Mouse (Mus musculus): ENCODE data around the gene Dapk3. TPM values are rescaled to one million over a fixed set of nuclear protein-coding genes. Genes with fewer than 3 reads are reported as not detected.
"Not testable (repeated sequence)": the region's sequence is repeated elsewhere in the genome, so short reads cannot be mapped to it uniquely, and the experiment has no call there.

The Dapk3 gene
- polyA plus RNA-seq, 1 experiment: 95.9 TPM

- H3K27ac ChIP-seq (ENCODE audit: control insufficient read depth, insufficient read depth, low read length): no peak overlapping the region
- no peak overlapping the region for H3K4me3 ChIP-seq (ENCODE audit: control insufficient read depth, insufficient read depth, low read length)
- TF ChIP-seq POLR2A (IDR thresholded peaks at IDR 0.05; ENCODE audit: control insufficient read depth, extremely low read depth, insufficient read depth, low read length, poor library complexity): no peak
- H3K4me1 ChIP-seq (replicated peaks; ENCODE audit: control insufficient read depth, insufficient read depth, low read length): no peaks in the 10 kb centered on the region
- no peaks in the 10 kb centered on the region for H3K36me3 ChIP-seq (ENCODE audit: control insufficient read depth, insufficient read depth, low read length)
- DNase-seq: no peak
- WGBS: 89% methylated on average over 4 of the region's 4 CpGs
- no peaks in the 10 kb centered on the region for H3K27me3 ChIP-seq (ENCODE audit: control insufficient read depth, insufficient read depth, low read length)
These were observed 21.3 kb downstream of the Dapk3 start for GRCm38 (mm10) chr10:81204137-81204536.

- Histone ChIP-seq H3K27ac (ENCODE audit: control insufficient read depth, insufficient read depth, low read length) (no peak overlapping the region), H3K36me3 (ENCODE audit: control insufficient read depth, insufficient read depth, low read length) (no peaks in the 10 kb centered on the region), H3K4me1 (replicated peaks; ENCODE audit: control insufficient read depth, insufficient read depth, low read length) (no peaks in the 10 kb centered on the region), H3K27me3 (ENCODE audit: control insufficient read depth, insufficient read depth, low read length) (no peaks in the 10 kb centered on the region), H3K4me3 (ENCODE audit: control insufficient read depth, insufficient read depth, low read length) (no peak overlapping the region)
- DNase-seq: no peak
- WGBS: 97% methylated on average over 5 of the region's 5 CpGs
- TF ChIP-seq CTCF (IDR thresholded peaks at IDR 0.05; ENCODE audit: borderline replicate concordance, control insufficient read depth, extremely low read depth, insufficient read depth, low read length, poor library complexity) (no peak), POLR2A (IDR thresholded peaks at IDR 0.05; ENCODE audit: control insufficient read depth, extremely low read depth, insufficient read depth, low read length, poor library complexity) (no peak)
These were observed 27.3 kb downstream of the Dapk3 start for GRCm38 (mm10) chr10:81210154-81210553.

GRCm38 (mm10) chr10:81216260-81216659 lies 33.5 kb downstream of the Dapk3 start:
- no peaks in the 10 kb centered on the region for H3K4me1 ChIP-seq (replicated peaks; ENCODE audit: control insufficient read depth, insufficient read depth, low read length)
- no peaks in the 10 kb centered on the region for H3K36me3 ChIP-seq (ENCODE audit: control insufficient read depth, insufficient read depth, low read length)
- TF ChIP-seq CTCF (IDR thresholded peaks at IDR 0.05; ENCODE audit: borderline replicate concordance, control insufficient read depth, extremely low read depth, insufficient read depth, low read length, poor library complexity) (no peak), POLR2A (IDR thresholded peaks at IDR 0.05; ENCODE audit: control insufficient read depth, extremely low read depth, insufficient read depth, low read length, poor library complexity) (no peak)
- H3K27ac ChIP-seq (ENCODE audit: control insufficient read depth, insufficient read depth, low read length): no peak overlapping the region
- WGBS: 86% methylated on average over 6 of the region's 6 CpGs
- no peak for DNase-seq
- H3K27me3 ChIP-seq (ENCODE audit: control insufficient read depth, insufficient read depth, low read length): no peaks in the 10 kb centered on the region
- no peak overlapping the region for H3K4me3 ChIP-seq (ENCODE audit: control insufficient read depth, insufficient read depth, low read length)

GRCm38 (mm10) chr10:81216810-81217209 lies 34.0 kb downstream of the Dapk3 start:
- TF ChIP-seq POLR2A (IDR thresholded peaks at IDR 0.05; ENCODE audit: control insufficient read depth, extremely low read depth, insufficient read depth, low read length, poor library complexity) (no peak), CTCF (IDR thresholded peaks at IDR 0.05; ENCODE audit: borderline replicate concordance, control insufficient read depth, extremely low read depth, insufficient read depth, low read length, poor library complexity) (no peak)
- 84% methylated on average over 6 of the region's 6 CpGs for WGBS
- Histone ChIP-seq H3K27me3 (ENCODE audit: control insufficient read depth, insufficient read depth, low read length) (no peaks in the 10 kb centered on the region), H3K4me1 (replicated peaks; ENCODE audit: control insufficient read depth, insufficient read depth, low read length) (peaks cover 3% of the 10 kb centered on the region; the same call in 1 of the 2 replicates), H3K4me3 (ENCODE audit: control insufficient read depth, insufficient read depth, low read length) (no peak overlapping the region), H3K36me3 (ENCODE audit: control insufficient read depth, insufficient read depth, low read length) (no peaks in the 10 kb centered on the region), H3K27ac (ENCODE audit: control insufficient read depth, insufficient read depth, low read length) (no peak overlapping the region)
- DNase-seq: no peak

GRCm38 (mm10) chr10:81217267-81217666 lies 34.5 kb downstream of the Dapk3 start:
- not testable (repeated sequence) for H3K36me3 ChIP-seq (ENCODE audit: control insufficient read depth, insufficient read depth, low read length); H3K27ac ChIP-seq (ENCODE audit: control insufficient read depth, insufficient read depth, low read length)
- 16% methylated on average over 1 of the region's 1 CpGs for WGBS

GRCm38 (mm10) chr10:81217964-81218363 lies 35.2 kb downstream of the Dapk3 start:
- peak; percentile 76 for DNase-seq
- Histone ChIP-seq H3K4me3 (ENCODE audit: control insufficient read depth, insufficient read depth, low read length) (no peak overlapping the region), H3K27me3 (ENCODE audit: control insufficient read depth, insufficient read depth, low read length) (no peaks in the 10 kb centered on the region), H3K27ac (ENCODE audit: control insufficient read depth, insufficient read depth, low read length) (no peak overlapping the region), H3K36me3 (ENCODE audit: control insufficient read depth, insufficient read depth, low read length) (no peaks in the 10 kb centered on the region), H3K4me1 (replicated peaks; ENCODE audit: control insufficient read depth, insufficient read depth, low read length) (peaks cover 3% of the 10 kb centered on the region; the same call in 1 of the 2 replicates)
- WGBS: 16% methylated on average over 7 of the region's 7 CpGs
- TF ChIP-seq POLR2A (IDR thresholded peaks at IDR 0.05; ENCODE audit: control insufficient read depth, extremely low read depth, insufficient read depth, low read length, poor library complexity): no peak
- TF ChIP-seq CTCF (IDR thresholded peaks at IDR 0.05; ENCODE audit: borderline replicate concordance, control insufficient read depth, extremely low read depth, insufficient read depth, low read length, poor library complexity): peak; percentile 92

More at GRCm38 (mm10) chr10:81217267-81217666, 34.5 kb downstream of the Dapk3 start:
- not testable (repeated sequence) for H3K4me3 ChIP-seq (ENCODE audit: control insufficient read depth, insufficient read depth, low read length); H3K4me1 ChIP-seq (replicated peaks; ENCODE audit: control insufficient read depth, insufficient read depth, low read length); H3K27me3 ChIP-seq (ENCODE audit: control insufficient read depth, insufficient read depth, low read length)
- peak; percentile 46 for DNase-seq

GRCm38 (mm10) chr10:81221402-81222015 lies 38.7 kb downstream of the Dapk3 start:
- TF ChIP-seq CTCF (IDR thresholded peaks at IDR 0.05; ENCODE audit: borderline replicate concordance, control insufficient read depth, extremely low read depth, insufficient read depth, low read length, poor library complexity): no peak
- TF ChIP-seq POLR2A (IDR thresholded peaks at IDR 0.05; ENCODE audit: control insufficient read depth, extremely low read depth, insufficient read depth, low read length, poor library complexity): no peak
- 65% methylated on average over 5 of the region's 5 CpGs for WGBS

GRCm38 (mm10) chr10:81223731-81224130 lies 40.9 kb downstream of the Dapk3 start:
- H3K4me1 ChIP-seq (replicated peaks; ENCODE audit: control insufficient read depth, insufficient read depth, low read length): not testable (repeated sequence)
- 75% methylated on average over 2 of the region's 2 CpGs for WGBS

More at GRCm38 (mm10) chr10:81221402-81222015, 38.7 kb downstream of the Dapk3 start:
- Histone ChIP-seq H3K27me3 (ENCODE audit: control insufficient read depth, insufficient read depth, low read length) (no peaks in the 10 kb centered on the region), H3K27ac (ENCODE audit: control insufficient read depth, insufficient read depth, low read length) (no peak overlapping the region), H3K4me1 (replicated peaks; ENCODE audit: control insufficient read depth, insufficient read depth, low read length) (peaks cover 3% of the 10 kb centered on the region; the same call in 1 of the 2 replicates), H3K36me3 (ENCODE audit: control insufficient read depth, insufficient read depth, low read length) (no peaks in the 10 kb centered on the region), H3K4me3 (ENCODE audit: control insufficient read depth, insufficient read depth, low read length) (no peak overlapping the region)
- DNase-seq: no peak

More at GRCm38 (mm10) chr10:81223731-81224130, 40.9 kb downstream of the Dapk3 start:
- not testable (repeated sequence) for DNase-seq; H3K4me3 ChIP-seq (ENCODE audit: control insufficient read depth, insufficient read depth, low read length); H3K27me3 ChIP-seq (ENCODE audit: control insufficient read depth, insufficient read depth, low read length); H3K27ac ChIP-seq (ENCODE audit: control insufficient read depth, insufficient read depth, low read length); H3K36me3 ChIP-seq (ENCODE audit: control insufficient read depth, insufficient read depth, low read length)

Data from thymus, adult 2 months (tissue).